Mouse (Mus musculus) brain, embryonic 18.5 days (tissue): Measurements from ENCODE around the gene Pkdcc.

Experiments used
- DNase-seq: peaks from one replicate; pipeline ENCODE4 v3.0.0-alpha.2; 2012; ENCODE audit warnings: low read depth, low spot score

Gene Pkdcc

GRCm38 (mm10) chr17:83246090-83246489, 31.0 kb downstream of the Pkdcc start:
- DNase-seq: no peak

DNA sequence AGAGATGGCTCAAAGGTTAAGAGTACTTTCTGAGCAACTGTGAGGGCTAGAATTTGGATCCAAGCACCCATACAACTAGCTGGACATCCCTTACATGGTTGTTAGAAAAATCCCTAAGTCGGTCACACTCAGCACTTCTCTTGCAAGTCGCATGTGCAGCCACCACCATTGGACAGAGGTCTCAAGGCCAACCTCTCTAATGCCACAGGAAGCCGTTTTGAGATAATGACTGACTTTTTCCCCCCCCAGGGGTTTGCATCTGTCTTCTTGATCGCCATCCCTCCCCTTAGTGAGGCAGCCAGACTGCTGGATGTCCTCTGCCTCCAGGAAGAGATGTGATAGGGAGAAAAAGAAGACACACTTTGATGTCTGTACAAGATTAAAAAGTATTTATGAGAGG, 32.1 kb downstream of the Pkdcc start:
- DNase-seq: no peak

DNA sequence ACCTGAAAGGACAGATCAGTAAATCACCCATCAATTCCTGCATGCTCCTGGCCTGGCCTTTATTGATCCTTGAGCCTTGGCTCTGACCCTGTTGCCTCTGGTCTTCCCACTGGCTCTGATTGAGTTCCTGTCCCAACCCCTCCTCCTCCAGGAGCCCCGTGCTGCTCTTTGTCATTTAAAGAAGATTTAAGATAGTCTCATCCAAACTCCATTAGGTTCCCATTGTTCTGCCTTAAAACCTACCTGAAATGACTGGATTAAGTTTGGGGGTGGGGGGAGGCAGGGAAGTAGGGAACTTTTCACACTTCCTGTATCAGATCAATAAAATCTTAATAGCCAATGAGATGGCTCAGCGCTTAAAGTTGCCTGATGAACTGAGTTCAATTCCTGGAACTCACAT, 33.4 kb downstream of the Pkdcc start:
- no peak for DNase-seq

DNA sequence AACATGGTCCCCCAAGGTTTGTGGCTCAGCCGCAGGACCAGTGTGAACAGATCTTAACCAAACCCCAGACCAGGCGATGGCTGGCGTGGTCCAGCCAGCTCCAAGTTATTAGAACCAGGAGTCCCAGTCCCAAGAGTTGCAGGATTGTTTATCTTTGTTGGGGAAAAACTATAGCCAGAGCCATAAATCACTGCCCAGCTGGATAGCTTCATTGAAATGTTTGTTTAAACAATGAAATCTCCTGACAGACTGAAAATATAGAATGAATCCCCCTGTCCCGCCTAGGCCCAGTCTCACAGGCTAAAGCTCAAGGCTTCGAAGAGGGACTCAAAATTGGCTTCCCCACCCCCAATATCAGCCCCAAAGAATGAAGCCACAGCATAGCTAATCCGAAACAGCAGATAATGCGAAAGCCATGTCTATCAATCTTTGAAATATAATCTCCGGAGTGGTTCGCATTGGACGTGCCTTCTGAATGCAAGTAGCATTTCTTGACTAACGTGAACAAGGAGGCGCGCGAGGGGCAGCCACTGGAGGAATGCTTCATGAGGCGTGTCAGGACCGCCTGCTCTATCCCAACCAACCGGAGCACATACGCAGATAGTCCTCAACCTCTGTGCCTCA, 35.9 kb downstream of the Pkdcc start:
- no peak for DNase-seq

DNA sequence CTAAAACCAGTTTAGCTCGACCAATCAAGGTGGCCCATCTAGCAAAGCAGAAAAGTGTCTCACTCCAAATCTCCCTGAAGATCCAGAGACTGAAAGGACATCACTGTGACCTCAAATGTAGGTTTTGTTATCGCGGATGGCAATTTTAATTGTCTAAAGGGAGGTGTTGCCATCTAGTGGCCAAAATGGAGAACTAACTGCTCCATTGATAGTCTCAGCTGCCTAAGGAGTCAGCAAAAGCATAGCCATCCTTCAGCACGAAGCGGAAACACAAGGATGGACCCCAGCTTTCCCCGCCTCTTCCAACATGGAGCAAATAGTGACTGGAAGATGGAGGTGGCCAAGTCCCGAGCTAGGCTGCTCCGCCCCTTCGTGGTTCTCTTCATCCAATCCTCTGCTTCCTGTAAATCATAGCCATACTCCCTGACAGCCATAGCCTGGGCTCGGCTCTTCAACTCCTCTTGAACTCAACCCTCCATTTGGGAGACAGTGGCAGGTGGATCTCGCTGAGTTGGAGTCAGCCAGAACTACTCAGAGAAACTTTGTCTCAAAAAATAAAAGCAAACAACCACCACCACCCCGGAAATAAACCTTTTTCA, 38.1 kb downstream of the Pkdcc start:
- no peak for DNase-seq

- peak; percentile 82 for DNase-seq
Observed at GRCm38 (mm10) chr17:83267202-83268128, 52.4 kb downstream of the Pkdcc start.

- peak; percentile 60 for DNase-seq
Observed at GRCm38 (mm10) chr17:83271509-83271908, 56.4 kb downstream of the Pkdcc start.

DNA sequence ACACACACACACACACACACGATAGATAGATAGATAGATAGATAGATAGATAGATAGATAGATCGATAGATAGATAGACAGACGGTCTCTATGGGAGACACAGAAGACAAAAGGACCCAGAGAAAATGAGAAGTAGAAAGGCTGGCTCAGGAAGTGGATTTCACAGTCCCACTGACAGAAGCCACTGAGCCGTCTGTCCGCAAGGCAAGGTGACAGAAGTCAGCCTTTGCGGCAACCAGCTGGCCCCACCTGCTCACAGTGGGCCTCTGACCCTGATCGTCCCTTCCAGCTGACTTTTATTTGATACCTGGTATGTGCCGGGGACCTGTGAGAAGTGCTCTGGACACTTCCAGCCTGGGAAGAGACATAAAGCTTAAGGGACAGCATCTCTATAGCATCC, 57.5 kb downstream of the Pkdcc start:
- no peak for DNase-seq

DNA sequence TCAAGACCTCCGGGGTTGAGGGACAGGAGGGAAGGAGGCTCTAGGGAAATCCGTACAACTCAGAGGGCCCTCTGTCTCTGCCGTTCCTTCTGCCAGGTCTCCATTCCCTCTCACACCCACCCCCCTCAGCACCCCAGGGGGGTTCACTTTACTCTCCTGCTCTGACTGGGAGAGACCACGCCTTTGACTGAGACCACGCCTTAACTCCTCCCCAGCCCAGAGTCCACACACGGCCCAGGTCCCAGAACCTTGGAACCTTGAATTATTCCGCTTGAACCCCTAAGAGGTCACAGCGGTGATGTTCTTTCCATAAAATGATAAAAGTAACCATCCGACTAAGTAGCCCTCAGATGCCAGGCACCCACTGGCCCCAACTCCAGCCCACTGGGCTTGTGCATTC, 58.5 kb downstream of the Pkdcc start:
- DNase-seq: no peak

DNA sequence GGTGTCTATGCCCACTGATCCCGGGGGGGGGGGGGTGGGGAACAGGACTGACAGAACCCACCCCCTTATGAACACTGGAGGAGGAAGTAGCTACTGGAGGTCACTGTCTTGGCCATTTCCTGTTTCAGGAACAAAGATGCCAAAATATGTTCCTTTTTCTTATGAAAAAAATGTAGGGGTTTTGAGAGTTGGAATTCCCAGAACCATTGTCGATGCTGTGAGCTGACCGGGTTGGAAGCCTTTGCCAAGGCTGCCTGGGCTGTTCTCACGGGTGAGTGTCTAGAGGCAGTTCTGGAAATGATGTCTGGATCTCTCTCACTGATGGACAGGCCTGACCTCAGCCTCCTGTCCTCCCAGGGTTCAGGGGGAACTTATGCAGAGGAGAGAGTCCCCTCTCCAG, 59.0 kb downstream of the Pkdcc start:
- no peak for DNase-seq
